Mouse (Mus musculus): ENCODE measurements around the gene Myof.

DNA sequence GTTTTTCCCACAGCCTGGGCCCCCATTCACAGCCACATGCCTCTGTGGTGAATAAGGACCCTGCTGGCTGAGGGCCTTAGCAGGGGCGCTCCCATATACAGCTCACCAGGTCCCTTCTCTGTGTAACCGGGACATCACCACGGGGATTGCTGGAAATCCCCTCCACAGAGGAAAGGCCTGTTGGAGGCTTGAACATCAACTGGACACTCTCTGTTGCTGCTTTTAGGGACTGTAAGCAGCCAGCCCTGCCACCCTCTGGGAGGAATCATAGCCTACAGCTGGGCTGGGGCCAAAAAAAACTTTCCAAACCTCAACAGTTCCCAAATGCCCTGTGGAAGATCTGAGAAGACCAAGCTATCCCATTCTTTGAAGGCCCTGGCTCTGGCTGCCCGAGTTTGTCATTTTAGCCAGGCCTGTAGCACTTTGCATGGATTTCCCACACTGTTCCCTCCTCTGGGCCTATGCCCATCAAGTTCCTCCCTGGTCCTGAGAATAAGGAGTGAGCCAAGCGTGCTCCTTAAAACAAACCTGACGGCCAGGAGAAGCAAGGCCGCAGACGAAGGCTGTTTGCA, 38.5 kb downstream of the Myof start:
- no peak for TF ChIP-seq POLR2A (IDR thresholded peaks at IDR 0.05; ENCODE audit: low read depth, low read length)
- TF ChIP-seq RCOR1 (conservative IDR thresholded peaks at IDR 0.05; ENCODE audit: low read depth, low read length), result no peak
- no peak for TF ChIP-seq ELF1 (IDR thresholded peaks at IDR 0.05; ENCODE audit: low read depth, low read length)
- TF ChIP-seq CTCF (conservative IDR thresholded peaks at IDR 0.05 in 1 of 2, IDR thresholded peaks at IDR 0.05 in 1 of 2; ENCODE audit: low read depth in 2 of 2, low read length in 2 of 2), result no peak

All from CH12.LX (cell line).